Mouse (Mus musculus) heart, postnatal 0 days (tissue): ENCODE data around the gene Tnfrsf18. TPM values are rescaled to one million over a fixed set of nuclear protein-coding genes. Genes with fewer than 3 reads are reported as not detected.

Experiments
- ATAC-seq: fragments of 200-750 bp; cut with Nextera tagmentation; 2 replicates; pipeline ENCODE4 v1.8.0; 2017; ENCODE audit warnings: low read depth, moderate number of reproducible peaks, moderate library complexity; ENCODE audit not compliant: insufficient read depth
- DNase-seq: peaks from one replicate; pipeline ENCODE4 v3.0.0-alpha.2; 2016; ENCODE audit warnings: low spot score
- H3K27ac ChIP-seq: fragments of 300-500 bp; sonication (generic); 2 replicates; pipeline ENCODE4 v1.5.1; 2014; ENCODE audit warnings: low read depth, mild to moderate bottlenecking
- H3K27me3 ChIP-seq: fragments of 300-500 bp; sonication (generic); 2 replicates; pipeline ENCODE4 v1.6.1; 2014; ENCODE audit warnings: low read length, mixed read lengths; ENCODE audit not compliant: control insufficient read depth, insufficient read depth
- H3K36me3 ChIP-seq: fragments of 300-500 bp; sonication (generic); replicated peaks from 2 replicates; pipeline ENCODE4 v1.6.1; 2014; ENCODE audit warnings: low read length, mixed read lengths; ENCODE audit not compliant: control insufficient read depth, insufficient read depth
- H3K4me1 ChIP-seq: fragments of 300-500 bp; sonication (generic); 2 replicates; pipeline ENCODE4 v1.6.1; 2014; ENCODE audit warnings: antibody characterized with exemption; ENCODE audit not compliant: control insufficient read depth, insufficient read depth
- H3K4me2 ChIP-seq: fragments of 300-500 bp; sonication (generic); 2 replicates; pipeline ENCODE4 v1.6.1; 2014; ENCODE audit warnings: low read depth, mild to moderate bottlenecking, low read length, moderate library complexity
- H3K4me3 ChIP-seq: fragments of 300-500 bp; sonication (generic); 2 replicates; pipeline ENCODE4 v1.5.1; 2014; ENCODE audit warnings: low read depth, low read length
- H3K9ac ChIP-seq: fragments of 300-500 bp; sonication (generic); replicated peaks from 2 replicates; pipeline ENCODE4 v1.6.1; 2014; ENCODE audit warnings: low read depth, low read length, mixed read lengths
- H3K9me3 ChIP-seq: fragments of 300-500 bp; sonication (generic); replicated peaks from 2 replicates; pipeline ENCODE4 v1.6.1; 2016; ENCODE audit warnings: low read length; ENCODE audit not compliant: control insufficient read depth
- CTCF ChIP-seq: IDR thresholded peaks from 2 replicates; pipeline ENCODE4 v1.5.1; 2016; ENCODE audit warnings: antibody characterized with exemption, control low read depth, low read depth
- EP300 ChIP-seq: IDR thresholded peaks from 2 replicates; pipeline ENCODE4 v1.6.1; 2016; ENCODE audit warnings: antibody characterized with exemption, low read depth
- WGBS: fragments of 180-500 bp; shearing (Covaris S2); extraction: QIAGEN DNeasy Blood & Tissue Kit; methylation state at CpG from one replicate; pipeline ENCODE4 v1.1.7; 2014; 5-methylcytosine and 5-hydroxymethylcytosine counted together
- polyA plus RNA-seq: library from polyadenylated mRNA; unstranded; fragments of >200 nt; fragmentation: Nextera tagmentation; extraction: Ambion mirVana; gene quantifications from 2 replicates; pipeline ENCODE4 v1.2.1, GENCODE M21; 2015
- total RNA-seq: library from RNA; depleted of rRNA; stranded (reverse); fragments of >200 nt; gene quantifications from 2 replicates; pipeline ENCODE4 v1.2.3, GENCODE M21; 2014; ENCODE audit warnings: low replicate concordance

Tnfrsf18 gene
- total and polyA plus RNA-seq, 2 experiments from 2014 or later: 1.00 TPM; not detected in 1

DNA sequence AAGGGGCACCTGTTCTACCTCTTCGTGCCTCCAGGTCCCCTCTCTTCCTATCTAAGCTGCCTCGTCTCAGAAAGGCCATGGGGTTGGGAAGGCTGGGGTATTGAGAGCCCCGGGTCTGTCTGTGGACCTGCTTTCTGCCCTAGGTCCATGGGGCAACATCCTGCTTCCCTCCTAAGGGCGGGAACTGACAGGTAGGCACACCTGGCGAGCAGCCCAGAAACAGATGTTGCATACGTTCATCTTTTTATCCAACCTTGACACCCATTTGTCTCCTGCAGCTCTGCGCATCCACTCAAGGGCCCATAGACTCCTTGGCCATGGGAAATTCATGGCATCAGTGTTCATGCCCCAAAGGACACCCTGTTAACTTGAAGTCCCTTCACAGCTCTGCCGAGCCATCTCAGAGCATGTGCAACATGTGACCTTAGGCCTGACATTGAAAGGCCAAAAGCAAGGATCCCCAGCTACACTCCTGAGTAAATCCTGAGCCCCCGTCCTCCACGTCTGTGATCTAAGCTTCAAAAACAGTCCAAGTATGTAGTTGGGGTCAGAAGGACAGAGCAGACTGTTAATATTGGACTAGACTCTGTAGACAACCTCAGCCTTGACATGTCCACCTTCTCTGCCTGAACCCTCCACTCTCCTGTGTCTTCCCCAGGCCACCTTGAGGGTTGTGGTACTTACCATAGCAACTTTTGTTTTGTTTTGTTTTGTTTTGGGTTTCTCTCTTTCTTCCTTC, 39.4 kb downstream of the Tnfrsf18 start:
- ATAC-seq (no peak), DNase-seq (no peak)
- 0 out of 2 replicates have a peak, but pooled peaks cover 3% of the 10 kb centered on the region for H3K4me1 ChIP-seq
- no peak overlapping the region for H3K27ac ChIP-seq
- 83% methylated on average over 10 of the region's 10 CpGs for WGBS
- no peak overlapping the region for H3K4me3 ChIP-seq
- no peak overlapping the region for H3K4me2 ChIP-seq
- H3K27me3 ChIP-seq: no peaks in the 10 kb centered on the region
- TF ChIP-seq EP300 (no peak), CTCF (no peak)
- no peaks in the 10 kb centered on the region for H3K9me3 ChIP-seq
- no peaks in the 10 kb centered on the region for H3K36me3 ChIP-seq
- no peak overlapping the region for H3K9ac ChIP-seq

DNA sequence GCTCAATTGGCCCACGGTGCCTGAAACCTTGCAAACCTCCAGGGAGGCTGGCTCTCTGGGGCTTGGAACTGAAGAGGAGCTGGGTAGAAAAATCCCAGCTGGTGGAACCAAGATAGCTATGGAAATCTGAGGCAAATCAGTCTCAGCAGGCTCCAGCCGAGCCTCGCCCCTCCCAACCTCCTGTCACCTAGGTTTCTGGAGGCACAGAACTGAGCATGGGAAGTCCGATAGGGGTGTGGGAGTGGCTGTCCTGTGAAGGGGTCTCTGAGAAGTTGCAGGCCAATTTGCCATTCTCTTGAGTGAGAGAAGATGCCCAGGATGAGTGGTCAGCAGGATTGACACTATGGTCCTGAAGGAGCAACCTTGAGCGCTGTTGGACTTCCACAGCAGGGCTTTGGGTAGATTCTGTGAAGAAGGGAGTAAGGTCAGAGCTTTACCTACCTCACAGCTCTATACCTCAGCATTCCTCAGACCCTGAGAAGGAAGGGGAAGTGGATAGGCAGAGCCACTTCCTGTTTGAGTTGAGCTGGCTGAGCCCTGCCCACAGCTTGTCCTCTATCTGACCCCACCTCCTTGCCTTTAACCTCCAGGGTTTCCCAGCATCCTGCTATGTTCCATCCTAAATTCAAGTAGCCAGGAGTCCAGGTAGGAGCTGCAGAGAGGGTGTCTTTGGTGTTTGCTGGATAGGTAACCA, 41.4 kb downstream of the Tnfrsf18 start:
- no peak overlapping the region for H3K4me3 ChIP-seq
- no peak for DNase-seq
- TF ChIP-seq CTCF: no peak
- TF ChIP-seq EP300: no peak
- no peaks in the 10 kb centered on the region for H3K36me3 ChIP-seq
- H3K4me1 ChIP-seq: 0 out of 2 replicates have a peak, but pooled peaks cover 3% of the 10 kb centered on the region
- H3K27ac ChIP-seq: no peak overlapping the region; the same call in 1 of the 2 replicates
- H3K27me3 ChIP-seq: no peaks in the 10 kb centered on the region
- ATAC-seq: no peak
- H3K9me3 ChIP-seq: no peaks in the 10 kb centered on the region
- H3K9ac ChIP-seq: no peak overlapping the region
- no peak overlapping the region for H3K4me2 ChIP-seq
- WGBS: 53% methylated on average over 5 of the region's 5 CpGs

DNA sequence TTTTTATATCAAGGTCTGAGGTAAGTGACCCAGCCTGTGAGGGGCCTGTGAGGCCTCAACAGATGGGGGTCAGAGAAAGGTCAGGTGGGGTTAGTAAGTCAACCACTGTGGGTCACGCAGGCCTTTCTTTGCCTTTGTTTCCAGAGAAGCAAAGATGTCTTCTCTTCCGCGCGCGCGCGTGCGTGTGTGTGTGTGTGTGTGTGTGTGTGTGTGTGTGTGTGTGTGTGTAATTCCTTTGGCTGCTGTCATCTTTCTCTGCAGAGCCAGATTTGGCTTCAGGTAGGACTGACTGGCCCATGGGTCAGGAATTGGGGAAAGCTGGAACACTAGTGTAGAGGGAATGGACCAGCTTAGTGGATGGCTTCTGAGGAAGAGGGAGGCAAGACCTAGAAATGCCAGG, 43.7 kb downstream of the Tnfrsf18 start:
- H3K4me1 ChIP-seq: 0 out of 2 replicates have a peak, but pooled peaks cover 3% of the 10 kb centered on the region
- no peak overlapping the region for H3K4me2 ChIP-seq
- no peaks in the 10 kb centered on the region for H3K36me3 ChIP-seq
- peak overlapping the region; percentile 57; the same call in 1 of the 2 replicates for H3K27ac ChIP-seq
- DNase-seq: no peak
- WGBS: 96% methylated on average over 8 of the region's 8 CpGs
- H3K9me3 ChIP-seq: no peaks in the 10 kb centered on the region
- ATAC-seq: no peak
- no peak overlapping the region for H3K9ac ChIP-seq
- TF ChIP-seq CTCF: no peak
- TF ChIP-seq EP300: no peak
- H3K27me3 ChIP-seq: no peaks in the 10 kb centered on the region
- H3K4me3 ChIP-seq: no peak overlapping the region

DNA sequence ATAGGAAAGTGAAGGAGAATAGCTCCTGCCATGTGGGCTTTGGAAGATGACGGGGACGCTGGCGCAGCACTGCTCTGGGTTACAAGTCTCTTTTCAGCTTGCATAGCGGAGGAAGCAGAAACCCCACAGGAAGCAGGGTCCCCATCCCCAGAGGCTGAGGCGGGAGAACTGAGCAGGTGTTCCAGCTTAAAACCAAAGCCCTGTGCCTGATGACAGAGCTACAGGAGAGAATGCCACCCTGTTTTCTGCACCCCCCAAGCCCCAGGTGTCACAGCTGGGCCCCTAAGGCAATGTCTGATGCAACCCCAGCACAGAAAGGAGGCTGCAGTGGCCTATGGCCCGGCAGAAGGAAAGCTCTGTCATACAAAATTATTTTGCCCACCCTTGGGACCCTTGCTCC, 44.3 kb downstream of the Tnfrsf18 start:
- WGBS: 63% methylated on average over 6 of the region's 6 CpGs
- H3K9ac ChIP-seq: no peak overlapping the region
- no peak for TF ChIP-seq EP300
- no peak for TF ChIP-seq CTCF

DNA sequence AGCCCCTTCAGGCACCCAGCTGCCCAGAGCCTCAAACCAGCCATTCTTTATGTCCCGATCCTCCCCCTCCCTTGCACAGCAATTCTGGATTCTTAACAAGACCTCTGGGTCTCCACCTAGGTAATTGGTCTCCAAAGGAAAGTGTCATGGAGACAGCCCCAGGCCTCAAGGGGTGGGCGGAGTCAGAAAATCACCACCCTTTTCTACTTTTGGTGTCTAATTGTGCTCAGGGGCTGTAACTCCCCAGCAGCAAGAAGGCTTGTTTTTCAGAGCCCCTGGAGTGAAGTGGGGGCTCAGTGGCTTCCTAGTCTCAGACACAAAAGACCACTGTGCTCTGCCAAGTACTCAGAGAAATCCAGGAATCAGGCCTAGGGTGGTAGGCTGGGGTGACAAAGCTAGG, 44.8 kb downstream of the Tnfrsf18 start:
- 0 out of 2 replicates have a peak, but pooled peaks cover 3% of the 10 kb centered on the region for H3K4me1 ChIP-seq
- no peaks in the 10 kb centered on the region for H3K36me3 ChIP-seq
- H3K4me2 ChIP-seq: no peak overlapping the region
- H3K27ac ChIP-seq: peak overlapping the region; percentile 61; the same call in 1 of the 2 replicates
- H3K4me3 ChIP-seq: no peak overlapping the region
- ATAC-seq (no peak), DNase-seq (no peak)
- no peak overlapping the region for H3K9ac ChIP-seq
- WGBS: 71% methylated on average over 2 of the region's 2 CpGs
- no peak for TF ChIP-seq CTCF
- no peaks in the 10 kb centered on the region for H3K27me3 ChIP-seq
- H3K9me3 ChIP-seq: no peaks in the 10 kb centered on the region

More for the DNA sequence above, 44.3 kb downstream of the Tnfrsf18 start:
- H3K4me3 ChIP-seq: no peak overlapping the region
- peak overlapping the region; percentile 61; the same call in 1 of the 2 replicates for H3K27ac ChIP-seq
- DNase-seq (no peak), ATAC-seq (no peak)
- 0 out of 2 replicates have a peak, but pooled peaks cover 3% of the 10 kb centered on the region for H3K4me1 ChIP-seq
- no peak overlapping the region for H3K4me2 ChIP-seq
- no peaks in the 10 kb centered on the region for H3K36me3 ChIP-seq
- H3K9me3 ChIP-seq: no peaks in the 10 kb centered on the region
- no peaks in the 10 kb centered on the region for H3K27me3 ChIP-seq
